Mouse (Mus musculus) lung, postnatal 14 days (tissue): ENCODE data around the gene Ccnl2.

ENCODE experiments used
- DNase-seq: peaks from one replicate; pipeline ENCODE4 v3.0.0; 2021

The Ccnl2 gene

GRCm38 (mm10) chr4:155840076-155841002 is 28.1 kb downstream of the Ccnl2 start:
- no peak for DNase-seq

- DNase-seq: peak; percentile 69
Measured at GRCm38 (mm10) chr4:155841003-155841454, 28.7 kb downstream of the Ccnl2 start.

DNA sequence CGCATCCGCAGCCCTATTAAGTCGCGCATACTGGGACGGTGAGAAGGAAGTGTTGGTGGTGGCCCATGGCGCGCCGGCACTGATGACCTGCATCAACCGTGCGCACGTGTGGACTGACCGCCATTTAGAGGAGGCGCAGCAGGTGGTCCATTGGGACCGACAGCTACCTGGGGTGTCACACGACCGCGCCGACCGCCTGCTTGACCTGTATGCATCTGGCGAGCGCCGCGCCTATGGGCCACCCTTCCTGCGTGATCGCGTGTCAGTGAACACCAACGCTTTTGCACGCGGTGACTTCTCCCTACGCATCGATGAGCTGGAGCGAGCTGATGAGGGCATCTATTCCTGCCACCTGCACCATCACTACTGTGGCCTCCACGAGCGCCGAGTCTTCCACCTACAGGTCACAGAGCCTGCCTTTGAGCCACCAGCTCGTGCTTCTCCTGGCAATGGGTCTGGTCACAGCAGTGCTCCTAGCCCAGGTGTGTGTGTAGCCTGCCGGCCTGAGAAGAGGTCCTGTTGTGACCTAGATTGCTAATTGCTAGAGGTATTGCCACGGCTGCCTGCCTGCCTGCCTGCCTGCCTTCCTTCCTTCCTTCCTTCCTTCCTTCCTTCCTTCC is 29.5 kb downstream of the Ccnl2 start:
- no peak for DNase-seq

DNA sequence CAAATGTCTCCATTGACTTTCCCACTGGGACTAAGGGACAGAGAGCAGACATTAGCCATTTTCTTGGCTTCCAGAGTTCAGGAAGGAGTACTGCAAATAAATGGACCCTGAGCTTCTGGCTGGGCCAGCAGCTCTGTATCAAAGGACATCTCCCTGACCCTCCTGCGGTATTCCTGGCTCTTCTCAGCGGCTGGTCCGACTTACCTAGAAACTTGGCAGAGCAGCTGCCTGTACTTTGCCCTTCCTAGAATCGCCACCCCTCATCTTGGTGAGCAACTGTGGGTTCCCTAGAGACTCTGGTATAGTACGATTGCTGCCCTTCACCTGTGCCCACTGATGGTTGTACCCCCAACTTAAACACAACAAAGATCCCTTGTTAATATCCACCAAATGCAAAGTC is 30.9 kb downstream of the Ccnl2 start:
- no peak for DNase-seq

GRCm38 (mm10) chr4:155846871-155847578 is 34.7 kb downstream of the Ccnl2 start, which contains the start of gene Dvl1:
Gene Dvl1 (plus strand): TSS chr4:155847402.
- DNase-seq: peak; percentile 97

DNA sequence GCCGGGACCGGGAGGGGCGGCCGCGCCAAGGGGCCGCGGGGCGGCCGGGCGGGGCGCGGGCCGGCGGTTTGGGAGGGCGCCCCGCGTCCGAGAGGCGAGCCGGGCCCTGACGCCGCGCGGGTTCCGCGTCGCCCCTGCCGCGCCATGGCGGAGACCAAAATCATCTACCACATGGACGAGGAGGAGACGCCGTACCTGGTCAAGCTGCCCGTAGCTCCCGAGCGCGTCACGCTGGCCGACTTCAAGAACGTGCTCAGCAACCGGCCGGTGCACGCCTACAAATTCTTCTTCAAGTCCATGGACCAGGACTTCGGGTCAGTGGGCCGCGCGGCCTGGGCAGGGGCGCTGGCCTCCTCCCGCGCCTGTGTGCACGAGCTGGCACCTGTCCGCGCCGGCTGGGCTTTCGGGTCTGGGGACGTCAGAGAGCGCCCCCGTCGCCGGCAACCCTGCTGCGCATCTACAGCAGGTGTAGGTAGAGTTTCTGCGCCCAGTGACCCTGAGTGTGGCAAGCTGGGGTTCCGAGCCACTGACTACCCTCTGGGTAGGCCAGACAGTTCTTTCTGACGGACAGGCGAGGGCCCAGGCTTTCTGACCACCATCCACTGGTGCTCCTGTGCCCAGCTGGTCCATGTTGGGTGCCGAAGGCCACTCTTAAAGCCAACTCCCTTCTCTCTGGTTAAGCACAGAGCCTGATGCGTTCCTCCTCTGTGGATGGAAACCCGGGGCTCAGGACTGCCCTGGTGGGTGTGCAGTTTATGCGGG is 35.5 kb downstream of the Ccnl2 start:
- DNase-seq: peak; percentile 44

DNA sequence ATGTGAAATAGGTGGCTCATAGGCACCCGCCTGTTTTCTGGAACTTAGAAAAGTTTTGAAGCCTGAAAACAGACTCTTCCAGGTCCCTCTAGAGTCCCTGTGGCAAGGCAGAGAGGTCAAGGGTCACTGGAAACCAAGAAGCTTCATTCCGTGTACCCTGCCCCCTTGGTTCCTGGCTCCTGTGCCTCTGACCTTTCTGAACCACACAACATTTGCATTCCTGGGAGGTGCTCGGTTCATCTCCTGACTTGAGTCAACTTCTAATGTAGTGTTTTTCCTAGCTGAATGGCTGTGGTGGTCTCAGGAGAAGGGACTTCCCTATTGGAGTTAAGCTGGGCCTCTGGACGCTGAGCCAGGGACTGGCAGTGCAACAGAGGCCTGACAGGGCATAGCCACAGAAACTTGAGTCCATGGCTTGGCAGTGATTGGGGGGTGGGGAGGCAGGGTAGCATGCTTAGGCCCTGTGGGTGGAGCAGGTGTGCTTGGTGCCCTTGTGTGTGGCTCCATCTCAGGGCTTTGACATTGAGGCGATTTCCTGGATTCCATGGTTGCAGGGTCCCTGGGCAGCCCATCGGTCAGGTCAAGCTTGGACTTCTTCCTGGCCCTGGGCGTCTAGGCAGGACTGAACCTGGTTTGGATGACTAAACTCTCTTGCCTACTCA is 36.3 kb downstream of the Ccnl2 start:
- DNase-seq: no peak

- DNase-seq: no peak
Measured at GRCm38 (mm10) chr4:155849391-155849790, 37.1 kb downstream of the Ccnl2 start.

GRCm38 (mm10) chr4:155849792-155850451 is 37.6 kb downstream of the Ccnl2 start:
- DNase-seq: no peak

DNA sequence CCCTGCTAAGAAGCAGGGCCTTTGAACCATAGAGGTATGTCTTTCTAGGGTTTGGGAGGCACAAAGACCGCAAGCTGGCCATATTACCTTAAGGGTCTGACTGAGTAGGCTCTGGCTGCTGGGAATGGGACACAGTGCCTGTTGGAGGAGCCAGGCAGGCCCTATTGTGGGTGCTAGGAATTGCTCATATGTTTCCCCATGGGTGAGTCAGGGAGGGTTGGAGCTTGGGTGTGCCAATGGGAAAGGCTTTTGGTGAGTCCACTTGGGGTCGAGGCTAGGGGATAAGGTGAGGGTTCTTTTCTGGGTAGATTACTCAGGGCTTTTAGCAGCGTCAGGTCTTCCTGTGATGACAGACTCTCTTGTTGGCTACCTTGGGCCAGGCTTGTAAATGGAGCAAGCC is 39.1 kb downstream of the Ccnl2 start:
- no peak for DNase-seq

GRCm38 (mm10) chr4:155851951-155852411 is 39.7 kb downstream of the Ccnl2 start:
- no peak for DNase-seq

- DNase-seq: no peak
Measured at GRCm38 (mm10) chr4:155853421-155853820, 41.1 kb downstream of the Ccnl2 start.

DNA sequence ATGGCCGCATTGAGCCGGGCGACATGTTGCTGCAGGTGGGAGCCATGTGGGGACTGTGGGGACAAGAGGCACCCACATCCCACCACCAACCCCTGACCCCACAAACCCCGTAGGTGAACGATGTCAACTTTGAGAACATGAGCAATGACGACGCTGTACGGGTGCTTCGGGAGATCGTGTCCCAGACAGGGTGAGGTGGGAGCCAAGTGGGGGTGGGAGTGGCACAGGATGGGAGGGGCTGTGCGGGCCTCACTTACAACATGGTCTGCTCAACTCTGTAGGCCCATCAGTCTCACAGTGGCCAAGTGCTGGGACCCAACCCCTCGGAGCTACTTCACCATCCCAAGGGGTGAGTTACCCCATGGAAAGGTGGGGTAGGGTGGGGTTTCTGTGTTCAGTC is 42.7 kb downstream of the Ccnl2 start:
- DNase-seq: no peak

DNA sequence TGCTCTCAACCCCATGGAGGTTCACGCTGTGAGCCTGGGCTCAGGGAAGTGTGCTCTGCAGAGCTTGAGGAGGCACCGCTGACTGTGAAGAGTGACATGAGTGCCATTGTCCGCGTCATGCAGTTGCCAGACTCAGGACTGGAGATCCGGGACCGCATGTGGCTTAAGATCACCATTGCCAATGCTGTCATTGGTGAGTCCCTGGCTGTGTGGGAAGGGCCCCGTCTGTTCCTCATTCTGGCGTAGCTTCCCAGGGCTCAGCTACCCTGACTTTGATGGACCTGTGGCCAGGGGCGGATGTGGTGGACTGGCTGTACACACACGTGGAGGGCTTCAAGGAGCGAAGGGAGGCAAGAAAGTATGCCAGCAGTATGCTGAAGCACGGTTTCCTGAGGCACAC is 43.8 kb downstream of the Ccnl2 start:
- DNase-seq: no peak

DNA sequence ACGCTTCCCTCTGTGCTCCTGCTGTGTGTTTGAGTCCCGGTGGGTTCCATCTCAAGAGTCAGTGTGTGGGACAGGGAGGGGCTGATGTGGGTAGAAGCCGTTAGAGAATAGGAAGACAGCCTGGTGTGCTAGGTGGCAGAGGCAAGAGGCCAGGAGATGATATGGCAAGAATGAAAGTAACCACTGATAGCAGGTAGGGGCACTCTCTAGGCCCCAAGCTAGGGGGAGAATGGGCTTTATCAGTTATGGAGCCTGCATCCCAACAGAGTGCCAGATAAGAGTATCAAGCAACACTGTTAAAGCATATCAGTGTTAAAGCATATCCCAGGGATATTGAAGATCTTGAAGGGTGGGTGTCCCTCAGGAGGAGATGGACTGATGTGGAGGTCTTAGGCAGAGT is 44.6 kb downstream of the Ccnl2 start:
- DNase-seq: no peak

- DNase-seq: peak; percentile 51
Measured at GRCm38 (mm10) chr4:155859318-155859717, 47.0 kb downstream of the Ccnl2 start.

DNA sequence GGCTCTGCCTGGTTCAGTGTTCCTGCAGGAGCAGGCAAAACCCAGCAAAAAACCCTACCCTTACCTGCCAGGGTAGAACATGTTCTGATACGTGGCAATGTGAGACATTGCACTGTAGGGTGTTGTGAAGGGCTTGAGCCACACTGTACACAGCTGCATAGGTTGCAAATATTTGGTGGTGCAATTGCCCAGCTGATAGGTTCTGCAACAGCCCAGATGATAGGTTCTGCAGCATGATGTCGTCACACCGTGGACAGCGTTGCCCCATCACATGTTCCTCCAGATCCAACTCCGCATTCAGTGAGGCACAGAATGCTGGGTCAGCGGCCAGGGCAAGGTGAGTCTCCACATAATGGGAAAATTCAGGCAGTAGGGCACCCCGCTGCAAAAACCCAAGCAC is 49.5 kb downstream of the Ccnl2 start:
- no peak for DNase-seq

GRCm38 (mm10) chr4:155863001-155863400 is 50.7 kb downstream of the Ccnl2 start, which contains the start of gene Tas1r3:
Gene Tas1r3 (minus strand): TSS chr4:155863362.
- no peak for DNase-seq

DNA sequence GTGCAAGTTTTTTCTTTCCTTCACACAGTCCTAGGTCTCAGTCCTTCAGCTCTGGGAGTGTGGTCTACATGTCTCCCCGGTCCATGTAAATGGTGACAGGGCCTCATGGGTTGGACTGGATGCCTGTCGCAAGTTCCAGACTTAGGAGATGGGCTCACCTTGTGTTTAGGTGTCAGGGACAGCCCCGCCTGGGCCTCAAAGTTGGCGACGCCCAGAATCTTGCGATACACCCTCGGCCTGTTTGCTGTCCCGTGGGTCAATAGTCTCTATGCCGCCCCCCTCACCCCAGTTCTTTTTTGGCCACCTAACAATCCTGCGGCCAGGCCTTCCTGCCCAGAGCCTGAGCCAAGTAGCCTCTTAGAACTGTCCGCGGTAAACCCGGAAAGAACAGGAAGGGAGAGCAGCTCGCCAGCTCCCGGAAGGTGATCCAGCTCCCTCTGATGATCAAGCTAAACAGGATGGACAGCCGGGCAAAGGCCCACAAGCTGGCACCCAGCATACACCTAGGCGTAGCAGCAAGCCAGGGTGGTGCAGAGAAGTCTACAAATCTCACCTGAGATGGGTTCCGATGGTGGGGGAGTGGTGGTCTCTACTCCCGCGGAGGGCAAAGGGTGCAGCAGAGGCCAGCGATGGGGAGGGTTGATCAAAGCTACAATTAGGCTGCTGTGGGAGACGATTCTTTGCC is 56.5 kb downstream of the Ccnl2 start:
- peak; percentile 30 for DNase-seq

DNA sequence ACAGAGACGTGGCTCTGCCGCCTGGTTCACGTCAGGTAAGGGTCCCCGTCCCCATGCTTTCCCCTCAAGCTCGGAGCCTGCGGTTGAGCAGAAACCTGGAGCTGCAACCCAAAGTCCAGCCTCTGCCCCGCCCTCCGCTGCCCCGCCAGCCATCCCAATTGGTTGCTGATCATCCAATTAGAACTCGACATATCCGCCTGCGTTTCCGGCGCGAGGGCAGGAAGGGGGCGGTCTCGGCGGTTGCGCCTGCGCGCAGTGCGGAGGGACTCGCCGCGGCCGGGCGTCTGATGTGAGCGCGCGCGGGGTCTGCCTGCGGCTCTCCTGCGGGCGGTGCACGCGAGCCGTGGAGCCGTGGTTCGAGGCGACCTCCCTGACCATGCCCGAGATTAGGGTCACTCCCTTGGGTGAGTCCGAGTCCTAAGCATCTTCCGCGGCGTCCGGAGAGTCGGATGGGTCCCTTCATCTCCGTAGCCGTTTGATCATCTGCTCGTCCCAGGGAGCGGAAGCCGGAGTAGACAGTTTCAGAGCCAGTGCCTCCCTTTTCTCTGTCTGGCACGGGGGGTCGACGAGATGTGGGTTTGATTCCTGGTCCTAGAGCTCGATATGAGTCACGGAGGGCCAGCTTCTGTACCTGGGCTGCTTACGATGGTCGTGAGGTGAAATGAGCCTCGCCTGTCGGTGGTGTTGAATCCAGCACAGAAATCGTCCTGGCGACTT is 57.2 kb downstream of the Ccnl2 start, which contains the start of the genes Cptp and Ints11:
Gene Cptp, minus strand, starts transcription at position 124 of the 717 bp plus-strand sequence.
Gene Ints11, plus strand, starts transcription at position 230 of the 717 bp plus-strand sequence.
- peak; percentile 97 for DNase-seq
